Mouse (Mus musculus): ENCODE measurements around the gene Ctnnbl1.

DNA sequence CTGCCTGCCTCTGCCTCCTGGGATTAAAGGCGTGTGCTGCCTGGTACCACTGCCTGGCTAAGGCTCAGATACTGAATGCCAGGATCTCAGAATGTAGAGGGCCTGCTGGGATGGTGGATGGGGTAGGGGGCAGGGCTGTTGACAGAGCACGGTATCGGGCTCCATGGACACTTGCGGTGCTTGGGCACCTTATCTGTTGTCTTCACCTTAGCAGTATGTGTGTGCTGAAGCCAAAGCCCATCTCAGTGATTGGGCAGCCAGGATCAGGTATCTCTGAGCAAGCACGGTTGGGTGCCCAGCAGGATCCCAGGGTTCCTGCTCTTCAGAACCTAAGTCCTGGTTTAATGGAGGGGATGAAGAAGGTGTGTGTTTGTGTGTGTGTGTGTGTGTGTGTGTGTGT is 21.2 kb downstream of the Ctnnbl1 start:
- TF ChIP-seq GATA1 (IDR thresholded peaks at IDR 0.05; ENCODE audit: low read length) (no peak), TAL1 (IDR thresholded peaks at IDR 0.05; ENCODE audit: low read length) (no peak)

Measured in erythroblast, embryonic 14.5 days (primary cell).